Mouse (Mus musculus) stomach, embryonic 16.5 days (tissue): ENCODE data around the gene Smurf2. TPM values are rescaled to one million over a fixed set of nuclear protein-coding genes. Genes with fewer than 3 reads are reported as not detected.
A peak's percentile ranks its signal among the peaks of the same experiment; 100 is the strongest.

ENCODE experiments used
- ATAC-seq: fragments of 200-750 bp; cut with Nextera tagmentation; 2 replicates; pipeline ENCODE4 v1.8.0; 2017; ENCODE audit warnings: moderate number of reproducible peaks, moderate TSS enrichment; ENCODE audit not compliant: insufficient read depth, low FRiP score
- H3K27ac ChIP-seq: fragments of 300-500 bp; sonication (generic); 2 replicates; pipeline ENCODE4 v1.5.1; 2014; ENCODE audit warnings: low read length
- H3K27me3 ChIP-seq: fragments of 300-500 bp; sonication (generic); 2 replicates; pipeline ENCODE4 v1.6.1; 2014; ENCODE audit warnings: low read length, control low read depth, mixed read lengths; ENCODE audit not compliant: control insufficient read depth, insufficient read depth
- H3K36me3 ChIP-seq: fragments of 300-500 bp; sonication (generic); 2 replicates; pipeline ENCODE4 v1.6.1; 2014; ENCODE audit warnings: low read length; ENCODE audit not compliant: control insufficient read depth, insufficient read depth
- H3K4me1 ChIP-seq: fragments of 300-500 bp; sonication (generic); 2 replicates; pipeline ENCODE4 v1.6.1; 2014; ENCODE audit warnings: low read length, control low read depth, mixed read lengths; ENCODE audit not compliant: control insufficient read depth, insufficient read depth
- H3K4me2 ChIP-seq: fragments of 300-500 bp; sonication (generic); 2 replicates; pipeline ENCODE4 v1.6.1; 2014; ENCODE audit warnings: low read depth, low read length, mixed read lengths
- H3K4me3 ChIP-seq: fragments of 300-500 bp; sonication (generic); replicated peaks from 2 replicates; pipeline ENCODE4 v1.5.1; 2014; ENCODE audit warnings: mild to moderate bottlenecking, low read length
- H3K9ac ChIP-seq: fragments of 300-500 bp; sonication (generic); 2 replicates; pipeline ENCODE4 v1.6.1; 2014; ENCODE audit warnings: low read length
- H3K9me3 ChIP-seq: fragments of 300-500 bp; sonication (generic); replicated peaks from 2 replicates; pipeline ENCODE4 v1.6.1; 2016; ENCODE audit warnings: low read length, control low read depth; ENCODE audit not compliant: control insufficient read depth
- WGBS: fragments of 180-500 bp; shearing (Covaris S2); extraction: QIAGEN DNeasy Blood & Tissue Kit; methylation state at CpG from one replicate; pipeline ENCODE4 v1.1.7; 2014; 5-methylcytosine and 5-hydroxymethylcytosine counted together
- polyA plus RNA-seq: library from polyadenylated mRNA; unstranded; fragments of >200 nt; fragmentation: Nextera tagmentation; extraction: Ambion mirVana; gene quantifications from 2 replicates; pipeline ENCODE4 v1.2.1, GENCODE M21; 2015

Gene Smurf2
- polyA plus RNA-seq, 1 experiment from 2014 or later, result 14.2 TPM

- Histone ChIP-seq H3K4me3 (no peak overlapping the region), H3K27ac (no peak overlapping the region), H3K4me1 (no peaks in the 10 kb centered on the region), H3K9me3 (no peaks in the 10 kb centered on the region), H3K27me3 (no peaks in the 10 kb centered on the region), H3K4me2 (no peak overlapping the region), H3K36me3 (0 out of 2 replicates have a peak, but pooled peaks cover 3% of the 10 kb centered on the region), H3K9ac (no peak overlapping the region)
- WGBS, result 85% methylated on average over 6 of the region's 6 CpGs
- ATAC-seq, result no peak
Observed at GRCm38 (mm10) chr11:106820252-106820651, 100.3 kb downstream of the Smurf2 start.

- Histone ChIP-seq H3K36me3 (0 out of 2 replicates have a peak, but pooled peaks cover 3% of the 10 kb centered on the region), H3K4me3 (no peak overlapping the region), H3K27me3 (no peaks in the 10 kb centered on the region), H3K4me1 (no peaks in the 10 kb centered on the region), H3K4me2 (no peak overlapping the region), H3K9ac (no peak overlapping the region), H3K27ac (no peak overlapping the region), H3K9me3 (no peaks in the 10 kb centered on the region)
- no peak for ATAC-seq
- WGBS, result 87% methylated on average over 9 of the region's 9 CpGs
Observed at GRCm38 (mm10) chr11:106819595-106819994, 100.9 kb downstream of the Smurf2 start.

GRCm38 (mm10) chr11:106818341-106818740 is 102.2 kb downstream of the Smurf2 start:
- Histone ChIP-seq H3K27ac (peak overlapping the region; percentile 15; the same call in 1 of the 2 replicates), H3K4me2 (no peak overlapping the region), H3K4me3 (no peak overlapping the region), H3K27me3 (no peaks in the 10 kb centered on the region), H3K4me1 (no peaks in the 10 kb centered on the region), H3K36me3 (0 out of 2 replicates have a peak, but pooled peaks cover 3% of the 10 kb centered on the region), H3K9me3 (no peaks in the 10 kb centered on the region), H3K9ac (no peak overlapping the region)
- ATAC-seq, result no peak; the same call in 1 of the 2 replicates
- 50% methylated on average over 9 of the region's 9 CpGs for WGBS

GRCm38 (mm10) chr11:106817808-106818207 is 102.7 kb downstream of the Smurf2 start:
- no peaks in the 10 kb centered on the region for H3K9me3 ChIP-seq
- no peak overlapping the region for H3K4me3 ChIP-seq
- ATAC-seq, result no peak
- H3K27ac ChIP-seq, result no peak overlapping the region
- WGBS, result 77% methylated on average over 6 of the region's 6 CpGs
- no peak overlapping the region for H3K9ac ChIP-seq
- no peaks in the 10 kb centered on the region for H3K4me1 ChIP-seq
- H3K4me2 ChIP-seq, result no peak overlapping the region
- 0 out of 2 replicates have a peak, but pooled peaks cover 3% of the 10 kb centered on the region for H3K36me3 ChIP-seq
- no peaks in the 10 kb centered on the region for H3K27me3 ChIP-seq

- no peak overlapping the region for H3K27ac ChIP-seq
- no peaks in the 10 kb centered on the region for H3K9me3 ChIP-seq
- ATAC-seq, result no peak
- H3K36me3 ChIP-seq, result 0 out of 2 replicates have a peak, but pooled peaks cover 3% of the 10 kb centered on the region
- whole genome bisulfite sequencing, result 90% methylated on average over 3 of the region's 3 CpGs
- no peak overlapping the region for H3K4me2 ChIP-seq
- no peaks in the 10 kb centered on the region for H3K4me1 ChIP-seq
- no peak overlapping the region for H3K9ac ChIP-seq
- H3K4me3 ChIP-seq, result no peak overlapping the region
- no peaks in the 10 kb centered on the region for H3K27me3 ChIP-seq
Observed at GRCm38 (mm10) chr11:106817156-106817555, 103.4 kb downstream of the Smurf2 start.

- Histone ChIP-seq H3K4me3 (no peak overlapping the region), H3K27ac (no peak overlapping the region), H3K9ac (no peak overlapping the region), H3K4me2 (no peak overlapping the region), H3K9me3 (no peaks in the 10 kb centered on the region), H3K27me3 (no peaks in the 10 kb centered on the region), H3K4me1 (no peaks in the 10 kb centered on the region), H3K36me3 (0 out of 2 replicates have a peak, but pooled peaks cover 3% of the 10 kb centered on the region)
- no peak for ATAC-seq
- WGBS, result 70% methylated on average over 7 of the region's 7 CpGs
Observed at GRCm38 (mm10) chr11:106816316-106816715, 104.2 kb downstream of the Smurf2 start.

GRCm38 (mm10) chr11:106815761-106816160 is 104.8 kb downstream of the Smurf2 start:
- Histone ChIP-seq H3K4me3 (no peak overlapping the region), H3K9me3 (no peaks in the 10 kb centered on the region), H3K4me1 (no peaks in the 10 kb centered on the region), H3K27me3 (no peaks in the 10 kb centered on the region), H3K36me3 (0 out of 2 replicates have a peak, but pooled peaks cover 3% of the 10 kb centered on the region), H3K27ac (no peak overlapping the region), H3K4me2 (no peak overlapping the region), H3K9ac (no peak overlapping the region)
- no peak for ATAC-seq
- WGBS, result 77% methylated on average over 2 of the region's 2 CpGs

- no peak for ATAC-seq
- 84% methylated on average over 2 of the region's 2 CpGs for WGBS
- H3K9ac ChIP-seq, result no peak overlapping the region
Observed at GRCm38 (mm10) chr11:106815331-106815730, 105.2 kb downstream of the Smurf2 start.

GRCm38 (mm10) chr11:106814601-106815320 is 105.8 kb downstream of the Smurf2 start:
- H3K9me3 ChIP-seq, result no peaks in the 10 kb centered on the region

More at GRCm38 (mm10) chr11:106815331-106815730, 105.2 kb downstream of the Smurf2 start:
- Histone ChIP-seq H3K27ac (no peak overlapping the region), H3K4me3 (no peak overlapping the region), H3K36me3 (0 out of 2 replicates have a peak, but pooled peaks cover 3% of the 10 kb centered on the region), H3K4me1 (no peaks in the 10 kb centered on the region), H3K27me3 (no peaks in the 10 kb centered on the region), H3K9me3 (no peaks in the 10 kb centered on the region), H3K4me2 (no peak overlapping the region)

More at GRCm38 (mm10) chr11:106814601-106815320, 105.8 kb downstream of the Smurf2 start:
- ATAC-seq, result no peak
- no peak overlapping the region for H3K4me3 ChIP-seq
- 77% methylated on average over 14 of the region's 14 CpGs for WGBS
- H3K36me3 ChIP-seq, result 0 out of 2 replicates have a peak, but pooled peaks cover 3% of the 10 kb centered on the region
- H3K9ac ChIP-seq, result no peak overlapping the region
- H3K27ac ChIP-seq, result no peak overlapping the region
- H3K4me1 ChIP-seq, result no peaks in the 10 kb centered on the region
- no peaks in the 10 kb centered on the region for H3K27me3 ChIP-seq
- no peak overlapping the region for H3K4me2 ChIP-seq
